Mouse (Mus musculus): Measurements from ENCODE around the gene Tspan10. TPM values are rescaled to one million over a fixed set of nuclear protein-coding genes. Genes with fewer than 3 reads are reported as not detected.
A peak's percentile ranks its signal among the peaks of the same experiment; 100 is the strongest.

Tspan10 gene
- polyA plus RNA-seq, 1 experiment: 0.48 TPM

GRCm38 (mm10) chr11:120492024-120492877 is 49.8 kb downstream of the Tspan10 start:
- Histone ChIP-seq H3K27me3 (replicated peaks; ENCODE audit: control insufficient read depth, insufficient read depth, low read length) (no peaks in the 10 kb centered on the region), H3K27ac (ENCODE audit: insufficient read depth, low read depth, low read length) (peak overlapping the region; percentile 82), H3K36me3 (ENCODE audit: control insufficient read depth, insufficient read depth, low read length) (peaks cover 4% of the 10 kb centered on the region; the same call in 1 of the 2 replicates), H3K4me3 (ENCODE audit: insufficient read depth, low read depth, low read length) (peak overlapping the region; percentile 87), H3K4me1 (ENCODE audit: control insufficient read depth, insufficient read depth, low read length) (peaks cover 21% of the 10 kb centered on the region)
- WGBS: under 1% methylated on average over 48 of the region's 48 CpGs
- TF ChIP-seq POLR2A (IDR thresholded peaks at IDR 0.05; ENCODE audit: low read depth, low read length) (no peak), CTCF (conservative IDR thresholded peaks at IDR 0.05; ENCODE audit: insufficient read depth, insufficient read length, low read depth, low read length) (peak; percentile 55)
- peak; percentile 79 for DNase-seq

- TF ChIP-seq POLR2A (IDR thresholded peaks at IDR 0.05; ENCODE audit: low read depth, low read length): no peak
- no peak for TF ChIP-seq CTCF (conservative IDR thresholded peaks at IDR 0.05; ENCODE audit: insufficient read depth, insufficient read length, low read depth, low read length)
- WGBS: 10% methylated on average over 3 of the region's 3 CpGs
- H3K36me3 ChIP-seq (ENCODE audit: control insufficient read depth, insufficient read depth, low read length): peaks cover 4% of the 10 kb centered on the region; the same call in 1 of the 2 replicates
- H3K4me3 ChIP-seq (ENCODE audit: insufficient read depth, low read depth, low read length): peak overlapping the region; percentile 87
- H3K27me3 ChIP-seq (replicated peaks; ENCODE audit: control insufficient read depth, insufficient read depth, low read length): no peaks in the 10 kb centered on the region
- H3K27ac ChIP-seq (ENCODE audit: insufficient read depth, low read depth, low read length): peak overlapping the region; percentile 82
- H3K4me1 ChIP-seq (ENCODE audit: control insufficient read depth, insufficient read depth, low read length): peaks cover 21% of the 10 kb centered on the region
- DNase-seq: no peak
Observed at GRCm38 (mm10) chr11:120492878-120493203, 50.4 kb downstream of the Tspan10 start.

DNA sequence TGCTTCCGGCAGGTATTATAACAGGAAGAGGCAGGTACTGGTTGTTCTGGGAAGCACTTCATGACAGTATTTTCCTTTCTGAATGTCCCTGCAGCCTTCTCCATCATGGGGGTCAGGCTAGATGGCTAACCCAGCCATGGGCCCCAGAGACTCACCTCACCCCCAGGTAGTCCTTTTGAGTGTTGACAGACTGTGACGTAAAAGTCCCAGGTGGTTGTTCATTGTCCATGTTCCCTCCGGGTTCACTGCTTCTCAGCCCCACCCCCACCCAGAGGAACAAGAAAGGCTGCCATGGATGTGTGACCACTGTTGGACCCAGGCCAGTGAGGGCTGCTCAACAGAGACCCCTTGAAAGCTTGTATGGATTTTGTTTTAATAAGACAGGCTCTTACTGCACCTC is 50.9 kb downstream of the Tspan10 start:
- TF ChIP-seq POLR2A (IDR thresholded peaks at IDR 0.05; ENCODE audit: low read depth, low read length): no peak
- TF ChIP-seq CTCF (conservative IDR thresholded peaks at IDR 0.05; ENCODE audit: insufficient read depth, insufficient read length, low read depth, low read length): no peak
- Histone ChIP-seq H3K27me3 (replicated peaks; ENCODE audit: control insufficient read depth, insufficient read depth, low read length) (no peaks in the 10 kb centered on the region), H3K36me3 (ENCODE audit: control insufficient read depth, insufficient read depth, low read length) (peaks cover 4% of the 10 kb centered on the region; the same call in 1 of the 2 replicates), H3K4me1 (ENCODE audit: control insufficient read depth, insufficient read depth, low read length) (peaks cover 21% of the 10 kb centered on the region), H3K4me3 (ENCODE audit: insufficient read depth, low read depth, low read length) (peak overlapping the region; percentile 87), H3K27ac (ENCODE audit: insufficient read depth, low read depth, low read length) (peak overlapping the region; percentile 82)
- DNase-seq: peak; percentile 50
- 18% methylated on average over 3 of the region's 3 CpGs for WGBS

DNA sequence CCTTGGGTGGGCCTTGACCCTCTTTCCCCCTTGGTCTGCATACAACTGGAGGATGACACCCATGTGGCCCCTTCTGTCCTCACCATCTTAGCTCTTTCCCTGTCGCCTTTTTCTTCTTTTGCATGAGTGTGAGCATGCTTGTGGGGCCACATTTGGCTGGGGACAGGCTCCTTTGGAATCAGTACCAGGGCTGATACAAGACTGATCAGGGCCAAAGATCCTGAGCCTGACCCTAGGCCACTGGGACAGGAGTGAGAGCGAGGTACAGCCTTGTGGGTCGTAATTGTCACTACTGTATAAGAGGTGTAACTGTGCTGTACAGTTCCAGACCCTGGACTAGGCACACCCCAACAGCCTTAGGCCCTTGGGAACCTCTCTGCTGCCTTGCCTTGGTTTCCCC is 51.5 kb downstream of the Tspan10 start:
- no peak for DNase-seq
- TF ChIP-seq POLR2A (IDR thresholded peaks at IDR 0.05; ENCODE audit: low read depth, low read length): no peak
- TF ChIP-seq CTCF (conservative IDR thresholded peaks at IDR 0.05; ENCODE audit: insufficient read depth, insufficient read length, low read depth, low read length): no peak
- 74% methylated on average over 3 of the region's 3 CpGs for WGBS
- Histone ChIP-seq H3K27ac (ENCODE audit: insufficient read depth, low read depth, low read length) (peak overlapping the region; percentile 57; the same call in 1 of the 2 replicates), H3K27me3 (replicated peaks; ENCODE audit: control insufficient read depth, insufficient read depth, low read length) (no peaks in the 10 kb centered on the region), H3K4me3 (ENCODE audit: insufficient read depth, low read depth, low read length) (peak overlapping the region; percentile 87; the same call in 1 of the 2 replicates), H3K4me1 (ENCODE audit: control insufficient read depth, insufficient read depth, low read length) (peaks cover 21% of the 10 kb centered on the region), H3K36me3 (ENCODE audit: control insufficient read depth, insufficient read depth, low read length) (peaks cover 4% of the 10 kb centered on the region; the same call in 1 of the 2 replicates)

Other genes starting within 250 kb of the Tspan10 start
- gene Bahcc1, start 209.7 kb upstream of the Tspan10 start, polyA plus RNA-seq (2012; rRNA removed): 8.0 and 9.2 TPM in 2 replicates
- 828 and 981 TPM in 2 replicates for gene Actg1, start 94.1 kb upstream of the Tspan10 start, polyA plus RNA-seq (2012; rRNA removed)
- gene Fscn2, start 81.1 kb upstream of the Tspan10 start, polyA plus RNA-seq (2012; rRNA removed): 0.16 and 0.19 TPM in 2 replicates
- gene Faap100, start 63.9 kb upstream of the Tspan10 start, polyA plus RNA-seq (2012; rRNA removed): 30.3 and 45.1 TPM in 2 replicates
- gene Nploc4, start 4.9 kb upstream of the Tspan10 start, polyA plus RNA-seq (2012; rRNA removed): 39.5 and 45.4 TPM in 2 replicates
- gene Pde6g, start 10.9 kb downstream of the Tspan10 start, polyA plus RNA-seq (2012; rRNA removed): 1.8 TPM in 2 replicates
- 48.6 and 49.3 TPM in 2 replicates for gene Oxld1, start 15.4 kb downstream of the Tspan10 start, polyA plus RNA-seq (2012; rRNA removed)
- 14.8 and 15.1 TPM in 2 replicates for gene Ccdc137, start 15.5 kb downstream of the Tspan10 start, polyA plus RNA-seq (2012; rRNA removed)
- 21.1 and 23.8 TPM in 2 replicates for gene Arl16, start 25.0 kb downstream of the Tspan10 start, polyA plus RNA-seq (2012; rRNA removed)
- gene Mrpl12, start 42.0 kb downstream of the Tspan10 start, polyA plus RNA-seq (2012; rRNA removed): 282 and 300 TPM in 2 replicates
- 751 and 939 TPM in 2 replicates for gene Slc25a10, start 49.2 kb downstream of the Tspan10 start, polyA plus RNA-seq (2012; rRNA removed)
- 52.8 and 77.3 TPM in 2 replicates for gene Gcgr, start 88.1 kb downstream of the Tspan10 start, polyA plus RNA-seq (2012; rRNA removed)
- gene Mcrip1, start 107.1 kb downstream of the Tspan10 start, polyA plus RNA-seq (2012; rRNA removed): 129 and 131 TPM in 2 replicates
- gene Ppp1r27, start 108.5 kb downstream of the Tspan10 start, polyA plus RNA-seq (2012; rRNA removed): 9.5 TPM in 1 of 2 replicates, not detected in the other
- gene P4hb, start 130.6 kb downstream of the Tspan10 start, polyA plus RNA-seq (2012; rRNA removed): 323 and 342 TPM in 2 replicates
- gene Arhgdia, start 139.0 kb downstream of the Tspan10 start, polyA plus RNA-seq (2012; rRNA removed): 543 and 613 TPM in 2 replicates
- 18.8 and 29.0 TPM in 2 replicates for gene Alyref, start 155.7 kb downstream of the Tspan10 start, polyA plus RNA-seq (2012; rRNA removed)
- 137 and 143 TPM in 2 replicates for gene Anapc11, start 155.8 kb downstream of the Tspan10 start, polyA plus RNA-seq (2012; rRNA removed)
- gene Npb, start 165.8 kb downstream of the Tspan10 start, polyA plus RNA-seq (2012; rRNA removed): 7.7 and 12.9 TPM in 2 replicates
- 432 and 566 TPM in 2 replicates for gene Pcyt2, start 175.3 kb downstream of the Tspan10 start, polyA plus RNA-seq (2012; rRNA removed)
- gene Sirt7, start 182.6 kb downstream of the Tspan10 start, polyA plus RNA-seq (2012; rRNA removed): 72.2 and 76.8 TPM in 2 replicates
- 62.2 and 66.1 TPM in 2 replicates for gene Mafg, start 191.0 kb downstream of the Tspan10 start, polyA plus RNA-seq (2012; rRNA removed)
- 1.0 and 1.5 TPM in 2 replicates for gene Pycr1, start 201.1 kb downstream of the Tspan10 start, polyA plus RNA-seq (2012; rRNA removed)
- 0.27 and 1.0 TPM in 2 replicates for gene Myadml2, start 205.5 kb downstream of the Tspan10 start, polyA plus RNA-seq (2012; rRNA removed)
- 25.5 and 26.1 TPM in 2 replicates for gene Notum, start 218.5 kb downstream of the Tspan10 start, polyA plus RNA-seq (2012; rRNA removed)
- 105 and 106 TPM in 2 replicates for gene Aspscr1, start 230.3 kb downstream of the Tspan10 start, polyA plus RNA-seq (2012; rRNA removed)